Mouse (Mus musculus) myocyte (in vitro differentiated cells): ENCODE results near the gene Ccndbp1. TPM values are rescaled to one million over a fixed set of nuclear protein-coding genes. Genes with fewer than 3 reads are reported as not detected.

ENCODE experiments used
- H3K27me3 ChIP-seq: one replicate; pipeline ENCODE4 v1.6.1; 2011; ENCODE audit not compliant: control insufficient read depth, insufficient read depth, insufficient read length
- H3K36me3 ChIP-seq: one replicate; pipeline ENCODE4 v1.6.1; 2011; ENCODE audit not compliant: control insufficient read depth, insufficient read depth
- H3K4me2 ChIP-seq: one replicate; pipeline ENCODE4 v1.6.1; 2011; ENCODE audit warnings: low read depth, control low read depth
- H3K4me3 ChIP-seq: one replicate; pipeline ENCODE4 v1.5.1; 2011; ENCODE audit warnings: mild to moderate bottlenecking, control low read depth, moderate library complexity
- H3K79me2 ChIP-seq: one replicate; pipeline ENCODE4 v1.6.1; 2011; ENCODE audit not compliant: control insufficient read depth, insufficient read depth
- H3ac ChIP-seq: one replicate; pipeline ENCODE4 v1.6.1; 2011; ENCODE audit not compliant: control insufficient read depth, insufficient read length
- CEBPB ChIP-seq: IDR thresholded peaks from 2 replicates; pipeline ENCODE4 v1.6.1; 2011; ENCODE audit warnings: mild to moderate bottlenecking, moderate library complexity; ENCODE audit not compliant: poor library complexity, insufficient read depth, severe bottlenecking
- E2F4 ChIP-seq: IDR thresholded peaks from one replicate; pipeline ENCODE4 v1.6.1; 2011; ENCODE audit warnings: mild to moderate bottlenecking, control low read depth, moderate library complexity; ENCODE audit not compliant: insufficient read depth
- MAX ChIP-seq: IDR thresholded peaks from one replicate; pipeline ENCODE4 v1.6.1; 2011; ENCODE audit warnings: low read depth, mild to moderate bottlenecking, control low read depth
- MYOD1 ChIP-seq, 3 experiments: IDR thresholded peaks; one replicate each; pipeline ENCODE4 v1.6.1; 2011; ENCODE audit warnings: control low read depth in 2 of 3, low read depth in 2 of 3, mild to moderate bottlenecking in 2 of 3, moderate library complexity in 1 of 3; ENCODE audit not compliant: insufficient read length in 2 of 3, control insufficient read depth in 1 of 3
- MYOG ChIP-seq, 3 experiments: IDR thresholded peaks; one replicate each; pipeline ENCODE4 v1.6.1; 2011; ENCODE audit warnings: control low read depth in 2 of 3, low read depth in 2 of 3, mild to moderate bottlenecking in 2 of 3; ENCODE audit not compliant: insufficient read length in 2 of 3, control insufficient read depth in 1 of 3, insufficient read depth in 1 of 3
- POLR2A ChIP-seq: IDR thresholded peaks from one replicate; pipeline ENCODE4 v1.6.1; 2011; ENCODE audit warnings: low read depth, mild to moderate bottlenecking, control low read depth, moderate library complexity; ENCODE audit not compliant: insufficient read length
- POLR2AphosphoS2 ChIP-seq: IDR thresholded peaks from one replicate; pipeline ENCODE4 v1.6.1; 2011; ENCODE audit warnings: low read depth, control low read depth; ENCODE audit not compliant: insufficient read length
- REST ChIP-seq: IDR thresholded peaks from one replicate; pipeline ENCODE4 v1.6.1; 2011; ENCODE audit warnings: mild to moderate bottlenecking, control low read depth, moderate library complexity; ENCODE audit not compliant: insufficient read depth, insufficient read length
- SRF ChIP-seq: IDR thresholded peaks from one replicate; pipeline ENCODE4 v1.6.1; 2011; ENCODE audit warnings: low read depth; ENCODE audit not compliant: control insufficient read depth, insufficient read length
- TCF12 ChIP-seq: IDR thresholded peaks from one replicate; pipeline ENCODE4 v1.6.1; 2011; ENCODE audit warnings: mild to moderate bottlenecking, control low read depth; ENCODE audit not compliant: poor library complexity, insufficient read depth, severe bottlenecking
- TCF3 ChIP-seq: IDR thresholded peaks from one replicate; pipeline ENCODE4 v1.6.1; 2011; ENCODE audit warnings: low read depth, control low read depth; ENCODE audit not compliant: insufficient read length
- USF1 ChIP-seq: IDR thresholded peaks from one replicate; pipeline ENCODE4 v1.6.1; 2011; ENCODE audit warnings: low read depth, mild to moderate bottlenecking, control low read depth, moderate library complexity
- polyA plus RNA-seq: library from polyadenylated mRNA; unstranded; fragments of >200 nt; fragmentation: generic; extraction: Trizol; gene quantifications from one replicate; pipeline ENCODE4 v1.2.1, GENCODE M21; 2012; ENCODE audit warnings: missing spikeins

Ccndbp1 gene
- polyA plus RNA-seq, 1 experiment: 48.4 TPM

DNA sequence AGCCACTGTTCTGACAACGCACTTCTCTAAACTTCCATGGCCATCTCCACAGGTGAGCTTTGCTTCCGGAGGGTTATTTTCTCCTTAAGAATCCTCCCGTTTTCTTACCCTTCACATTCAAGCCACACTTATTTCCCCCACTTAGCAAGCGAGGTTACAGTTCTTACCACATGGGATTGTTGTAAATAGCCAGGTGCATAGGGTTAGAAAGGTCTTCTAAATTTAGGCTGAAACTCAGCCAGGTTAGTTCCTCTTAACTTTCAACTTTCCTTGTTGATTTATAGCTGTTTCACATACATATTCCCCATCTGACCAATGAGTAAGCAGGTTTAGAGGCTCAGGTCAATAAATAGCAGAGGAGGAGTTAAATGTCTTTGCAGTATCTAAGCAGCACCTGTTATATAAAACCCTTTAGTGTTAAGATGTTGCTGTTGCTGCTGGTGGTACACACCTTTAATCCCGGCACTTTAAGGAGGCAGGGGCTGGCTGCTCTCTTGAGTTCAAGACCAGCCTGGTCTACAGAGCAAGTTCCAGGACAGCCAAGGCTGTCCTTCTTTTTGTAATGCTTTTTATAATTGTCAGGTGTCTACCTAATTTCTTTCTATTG is 971 bp downstream of the Ccndbp1 start:
- Histone ChIP-seq H3K36me3 (peaks cover 10% of the 10 kb centered on the region), H3ac (no peak overlapping the region), H3K4me2 (peak overlapping the region; percentile 93), H3K79me2 (no peaks in the 10 kb centered on the region), H3K27me3 (no peaks in the 10 kb centered on the region), H3K4me3 (peak overlapping the region; percentile 74)
- no peak for TF ChIP-seq TCF12
- TF ChIP-seq USF1: no peak
- TF ChIP-seq SRF: no peak
- no peak for TF ChIP-seq MYOG (IDR thresholded peaks at IDR 0.05; ENCODE audit: control insufficient read depth in 1 of 3, insufficient read depth in 1 of 3, insufficient read length in 2 of 3, low read depth in 2 of 3)
- TF ChIP-seq REST: no peak
- TF ChIP-seq MYOD1 (IDR thresholded peaks at IDR 0.05; ENCODE audit: control insufficient read depth in 1 of 3, insufficient read length in 2 of 3, low read depth in 2 of 3): no peak
- no peak for TF ChIP-seq CEBPB
- TF ChIP-seq POLR2A: no peak
- no peak for TF ChIP-seq E2F4
- TF ChIP-seq TCF3: no peak
- TF ChIP-seq MAX: no peak
- TF ChIP-seq POLR2AphosphoS2: no peak

DNA sequence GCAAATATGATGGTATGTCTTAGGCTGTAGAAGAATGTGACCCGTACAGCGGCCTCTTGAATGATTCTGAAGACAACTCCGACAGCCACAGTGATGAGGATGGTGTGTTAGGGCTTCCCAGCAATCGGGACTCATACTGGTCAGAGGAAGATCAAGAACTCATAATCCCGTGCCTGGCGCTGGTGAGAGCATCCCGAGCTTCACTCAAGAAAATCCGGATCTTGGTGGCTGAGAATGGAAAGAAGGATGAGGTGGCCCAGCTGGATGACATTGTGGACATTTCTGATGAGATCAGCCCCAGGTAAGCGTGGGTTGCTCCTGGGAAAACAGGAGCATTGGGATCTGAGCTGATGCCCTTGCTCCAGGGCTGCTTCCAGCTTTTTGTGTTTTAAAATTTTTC is 4.5 kb downstream of the Ccndbp1 start:
- peaks cover 10% of the 10 kb centered on the region for H3K36me3 ChIP-seq
- TF ChIP-seq POLR2AphosphoS2 (no peak), USF1 (no peak), MYOD1 (IDR thresholded peaks at IDR 0.05; ENCODE audit: control insufficient read depth in 1 of 3, insufficient read length in 2 of 3, low read depth in 2 of 3) (no peak), CEBPB (no peak), E2F4 (no peak), TCF3 (no peak), REST (no peak), MYOG (IDR thresholded peaks at IDR 0.05; ENCODE audit: control insufficient read depth in 1 of 3, insufficient read depth in 1 of 3, insufficient read length in 2 of 3, low read depth in 2 of 3) (no peak), SRF (no peak)
- H3K4me3 ChIP-seq: no peak overlapping the region
- H3ac ChIP-seq: no peak overlapping the region
- H3K79me2 ChIP-seq: no peaks in the 10 kb centered on the region
- no peak overlapping the region for H3K4me2 ChIP-seq
- H3K27me3 ChIP-seq: no peaks in the 10 kb centered on the region

DNA sequence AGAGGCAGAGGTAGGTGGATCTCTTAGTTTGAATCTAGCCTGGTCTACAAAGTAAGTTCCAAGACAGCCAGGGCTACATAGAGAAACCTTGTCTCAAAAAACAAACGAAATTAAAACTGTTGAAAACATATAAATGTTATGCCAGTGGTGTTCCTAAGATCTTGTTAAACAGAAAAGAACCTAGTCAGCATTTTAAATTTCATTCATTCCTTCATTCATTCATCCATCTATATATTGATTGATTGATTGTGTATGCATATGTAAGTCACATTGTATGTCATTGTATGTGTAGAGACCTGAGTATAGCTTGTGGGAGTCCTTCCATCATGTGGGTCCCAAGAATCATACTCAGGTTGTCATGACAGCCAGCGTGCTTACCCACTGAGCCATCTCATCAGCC is 7.3 kb downstream of the Ccndbp1 start:
- Histone ChIP-seq H3K79me2 (no peaks in the 10 kb centered on the region), H3K36me3 (peaks cover 10% of the 10 kb centered on the region), H3K4me3 (no peak overlapping the region), H3ac (no peak overlapping the region), H3K4me2 (no peak overlapping the region), H3K27me3 (no peaks in the 10 kb centered on the region)
- TF ChIP-seq POLR2AphosphoS2 (no peak), REST (no peak), MYOG (IDR thresholded peaks at IDR 0.05; ENCODE audit: control insufficient read depth in 1 of 3, insufficient read depth in 1 of 3, insufficient read length in 2 of 3, low read depth in 2 of 3) (no peak), SRF (no peak), E2F4 (no peak), TCF12 (no peak), USF1 (no peak), MAX (no peak), POLR2A (no peak), MYOD1 (IDR thresholded peaks at IDR 0.05; ENCODE audit: control insufficient read depth in 1 of 3, insufficient read length in 2 of 3, low read depth in 2 of 3) (no peak), TCF3 (no peak), CEBPB (no peak)

DNA sequence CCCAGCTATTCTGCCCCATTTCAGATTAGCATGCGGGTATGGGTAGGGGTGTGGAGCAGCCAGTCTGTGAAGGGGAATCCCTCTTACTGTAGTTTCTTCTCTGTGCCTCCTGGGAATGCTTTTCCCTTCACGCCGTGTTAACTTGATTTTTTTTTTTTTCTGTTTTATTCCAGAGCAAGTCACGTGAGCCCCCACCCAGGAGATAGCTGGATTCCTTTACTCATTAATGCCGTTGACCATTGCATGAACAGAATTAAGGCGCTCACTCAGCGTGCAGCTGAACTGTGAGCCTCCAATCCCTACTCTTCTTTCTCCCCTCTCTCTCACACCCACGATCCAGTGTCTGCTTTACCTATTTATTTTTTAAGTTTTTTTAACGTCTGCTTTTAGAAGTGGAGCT is 8.0 kb downstream of the Ccndbp1 start:
- no peak overlapping the region for H3ac ChIP-seq
- no peaks in the 10 kb centered on the region for H3K27me3 ChIP-seq
- H3K79me2 ChIP-seq: no peaks in the 10 kb centered on the region
- no peak overlapping the region for H3K4me2 ChIP-seq
- H3K36me3 ChIP-seq: peaks cover 10% of the 10 kb centered on the region
- TF ChIP-seq REST: no peak
- TF ChIP-seq TCF12: no peak
- no peak for TF ChIP-seq MYOD1 (IDR thresholded peaks at IDR 0.05; ENCODE audit: control insufficient read depth in 1 of 3, insufficient read length in 2 of 3, low read depth in 2 of 3)
- no peak for TF ChIP-seq SRF
- no peak for TF ChIP-seq USF1
- TF ChIP-seq POLR2AphosphoS2: no peak
- no peak overlapping the region for H3K4me3 ChIP-seq

DNA sequence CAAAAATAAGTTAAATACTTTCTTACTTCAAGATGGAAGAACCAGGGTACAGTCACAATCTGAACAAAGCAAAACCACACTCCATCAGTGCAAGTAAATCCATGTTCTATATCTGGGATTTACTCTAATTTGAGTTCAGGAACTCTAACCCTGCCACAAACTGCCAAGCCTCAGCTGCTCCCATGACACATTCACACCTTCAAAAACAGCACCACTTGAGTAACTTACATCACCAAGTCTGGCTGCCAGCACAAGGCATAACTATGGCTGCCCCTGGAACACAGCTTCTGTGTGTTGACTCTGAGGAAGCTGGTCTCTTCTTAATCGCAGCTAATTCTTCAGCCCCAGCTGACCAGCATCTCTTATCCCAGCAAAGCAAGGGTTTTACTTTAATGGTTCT is 8.9 kb downstream of the Ccndbp1 start:
- Histone ChIP-seq H3K27me3 (no peaks in the 10 kb centered on the region), H3ac (no peak overlapping the region), H3K79me2 (no peaks in the 10 kb centered on the region), H3K4me2 (no peak overlapping the region), H3K4me3 (no peak overlapping the region), H3K36me3 (peaks cover 10% of the 10 kb centered on the region)
- TF ChIP-seq POLR2AphosphoS2 (no peak), MYOD1 (IDR thresholded peaks at IDR 0.05; ENCODE audit: control insufficient read depth in 1 of 3, insufficient read length in 2 of 3, low read depth in 2 of 3) (peak in 1 of 3 experiments; percentile 30)
